Comparison of ENCODE assay signal across 9 mouse cellular contexts in the genomic region with DNA sequence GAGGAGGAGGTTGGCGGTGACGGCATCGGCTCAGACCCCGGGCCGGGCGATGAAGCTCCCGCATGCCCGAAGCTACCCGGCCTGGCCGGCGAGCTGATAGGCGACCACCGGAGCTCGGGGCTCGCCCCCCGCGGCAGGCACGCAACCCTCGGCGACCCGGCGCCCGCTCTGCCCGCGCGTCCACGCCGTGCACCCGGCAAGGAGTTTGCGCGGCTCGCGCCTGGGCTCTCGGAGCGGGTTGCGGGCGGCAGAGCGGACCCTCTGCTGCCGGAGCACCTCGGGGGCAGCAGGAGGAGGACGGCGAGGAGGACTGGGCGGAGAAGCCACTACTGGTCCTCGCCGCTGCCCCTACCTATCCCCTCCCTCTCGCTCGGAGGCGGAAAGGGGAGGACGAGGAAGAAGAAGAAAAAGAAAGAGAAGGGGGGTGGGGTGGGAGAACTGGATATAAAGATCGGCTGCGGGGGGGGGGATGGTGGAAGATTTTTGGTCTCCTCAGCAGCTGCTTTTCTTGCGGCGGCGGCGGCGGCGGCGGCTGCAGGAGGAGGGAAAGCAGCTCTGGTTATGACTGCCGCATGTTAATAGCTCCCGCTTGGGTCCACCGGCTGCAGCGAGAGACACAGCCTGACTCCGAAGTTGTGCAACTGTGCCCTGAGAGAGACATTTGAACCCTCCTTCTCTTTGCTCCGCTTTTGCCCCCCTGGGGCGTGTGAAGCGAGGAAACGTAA. TPM values are rescaled to one million over a fixed set of nuclear protein-coding genes. Genes with fewer than 3 reads are reported as not detected.
DNase-seq lines count a peak whose midpoint lies in the region; ATAC-seq and TF ChIP-seq lines count a peak whose summit lies in the region.
"Had no signal": no experiment of that assay in that cellular context is flagged by ENCODE, and none has a peak within 500 bp of the region (broad histone marks: within the 10 kb centered on the region; RNA-seq: fewer than 3 reads in every experiment).

No protein-coding gene starts in this region.

- H3K4me3 ChIP-seq in hindbrain, postnatal 0 days (ENCODE audit: low read length), result peak overlapping the region; percentile 86

- peak; percentile 59 for ATAC-seq in hindbrain, postnatal 0 days
- ATAC-seq in megakaryocyte progenitor cell, adult 5-6 weeks (replicated peaks; ENCODE audit: poor library complexity), result peak; percentile 73
- no peak for ATAC-seq in megakaryocyte-erythroid progenitor cell, adult 5-6 weeks (replicated peaks; ENCODE audit: low FRiP score, low TSS enrichment, poor library complexity, severe bottlenecking)

- no peak for TF ChIP-seq CTCF in hindbrain, postnatal 0 days (IDR thresholded peaks at IDR 0.05; ENCODE audit: low read depth)

- peak overlapping the region; percentile 79 for H3K9ac ChIP-seq in hindbrain, postnatal 0 days (replicated peaks; ENCODE audit: low read length)

- H3K27ac ChIP-seq in hindbrain, postnatal 0 days, result peak overlapping the region; percentile 99
- H3K27ac ChIP-seq: macrophage had no signal

- no peaks in the 10 kb centered on the region for H3K36me3 ChIP-seq in hindbrain, postnatal 0 days (ENCODE audit: insufficient read depth, low read length)

- peak; percentile 3 to 7 for DNase-seq in adrenal gland, postnatal 4 days (ENCODE audit: low spot score in 2 of 2)
- peak; percentile 39 to 73 for DNase-seq in cerebellum, postnatal 4 days (ENCODE audit: low spot score in 2 of 2)
- peak; percentile 34 for DNase-seq in gastrocnemius, postnatal 14 days
- DNase-seq in hindbrain, postnatal 0 days (ENCODE audit: low spot score), result peak; percentile 81
- DNase-seq in left cerebral cortex, postnatal 36 days (ENCODE audit: low spot score in 2 of 2), result peak; percentile 68 to 75
- DNase-seq in right cerebral cortex, postnatal 4 days, result peak; percentile 76

- no peaks in the 10 kb centered on the region for H3K27me3 ChIP-seq in hindbrain, postnatal 0 days (ENCODE audit: insufficient read depth, low read length)

- H3K4me2 ChIP-seq in hindbrain, postnatal 0 days (ENCODE audit: low read depth, low read length), result peak overlapping the region; percentile 74

- intact Hi-C loops in gastrocnemius, postnatal 14 days (cut with DNase I; ENCODE audit: low total_unique reads), result no loop called here
- intact Hi-C loops in left cerebral cortex, postnatal 36 days (cut with DNase I), result loop anchor here (5.0 to 10.0 kb wide), 6 partner anchors 62 to 1324 kb away; no protein-coding TSS in a partner anchor

- H3K9me3 ChIP-seq in hindbrain, postnatal 0 days (ENCODE audit: low read length), result no peaks in the 10 kb centered on the region

- H3K4me1 ChIP-seq in hindbrain, postnatal 0 days (ENCODE audit: insufficient read depth, low read length), result no peaks in the 10 kb centered on the region; the same call in 1 of the 2 replicates

- WGBS in hindbrain, postnatal 0 days, result 0% methylated on average over 58 of the region's 67 CpGs

RNA-seq across cellular contexts. Expression of a gene that starts 0.5 kb away (rescaled TPM):
- 10 to 100 TPM; 28.0 to 28.4 TPM for total RNA-seq in adrenal gland, postnatal 4 days (2021)
- 1 to 10 TPM; 4.0 to 4.1 TPM for total RNA-seq in gastrocnemius, postnatal 14 days (2021)
- total RNA-seq in hindbrain, postnatal 0 days (2014; rRNA removed), result 186 and 196 TPM in 2 replicates
- 50.1 and 52.7 TPM in 2 replicates for polyA plus RNA-seq in hindbrain, postnatal 0 days (2015; fragmentation: Nextera tagmentation; extraction: Ambion mirVana)
- 100 to 1,000 TPM; 224 to 242 TPM for total RNA-seq in left cerebral cortex, postnatal 36 days (2021)
- not detected in 2 replicates for total RNA-seq in megakaryocyte progenitor cell, adult 5-6 weeks (2015)
- not detected in 2 replicates for total RNA-seq in megakaryocyte progenitor cell, adult 5-6 weeks (2017)
- total RNA-seq in megakaryocyte-erythroid progenitor cell, adult 5-6 weeks (2014; fragmentation: Nextera tagmentation), result not detected in 2 replicates
- not detected in 2 replicates for total RNA-seq in megakaryocyte-erythroid progenitor cell, adult 5-6 weeks (2017)
- polyA plus RNA-seq: macrophage had no signal

Comparison
In these comparisons a context has a peak if more than half of its experiments do, and no peak if none do; other contexts are left out.
1. DNase-seq: peak in every context shown above with its lines; median percentile 81 in hindbrain, postnatal 0 days; 76 in right cerebral cortex, postnatal 4 days; 72 in left cerebral cortex, postnatal 36 days; 56 in cerebellum, postnatal 4 days; 34 in gastrocnemius, postnatal 14 days; 5 in adrenal gland, postnatal 4 days.
2. RNA of a gene that starts 0.5 kb away (total RNA-seq): 224 to 242 TPM in left cerebral cortex, postnatal 36 days, 186 to 196 TPM in hindbrain, postnatal 0 days and 28.0 to 28.4 TPM in adrenal gland, postnatal 4 days; 4.0 to 4.1 TPM in gastrocnemius, postnatal 14 days, not detected in megakaryocyte-erythroid progenitor cell, adult 5-6 weeks and not detected in megakaryocyte progenitor cell, adult 5-6 weeks; every median in the first group is over 4 times any median in the second.